Mouse (Mus musculus) skeletal muscle tissue, adult 2 months (tissue): ENCODE measurements at regions not wholly inside any gene's neighbourhood (a gene's known extent, or its start where the extent isn't known, plus 50 kb on each side); places are given as distances from the start of the nearest gene placed in this dataset.
"Not testable (repeated sequence)": the region's sequence is repeated elsewhere in the genome, so short reads cannot be mapped to it uniquely, and the experiment has no call there.

Experiments
- DNase-seq: peaks from one replicate; pipeline ENCODE4 v3.0.0-alpha.2; 2012; ENCODE audit warnings: low read depth, low spot score

DNA sequence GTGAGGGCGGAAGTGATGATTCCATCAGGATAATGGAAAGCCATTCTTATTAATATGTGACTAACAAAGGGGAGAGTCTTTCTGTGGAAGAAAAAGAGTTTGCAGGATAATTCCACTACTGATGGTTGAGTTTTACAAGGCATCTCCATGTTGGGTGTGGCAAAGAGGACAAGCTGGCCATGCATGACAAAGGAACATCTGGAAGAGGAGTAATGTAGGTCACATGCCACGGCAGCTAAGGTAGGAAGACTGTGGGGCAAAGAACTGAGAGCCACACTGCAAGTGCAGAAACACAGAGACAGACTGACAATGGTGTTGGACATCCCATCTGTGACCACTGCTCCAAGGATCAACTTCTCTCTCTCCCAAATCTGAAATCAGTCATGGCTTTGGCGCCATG is 196.4 kb upstream of the Gdi2 start:
- no peak for DNase-seq

DNA sequence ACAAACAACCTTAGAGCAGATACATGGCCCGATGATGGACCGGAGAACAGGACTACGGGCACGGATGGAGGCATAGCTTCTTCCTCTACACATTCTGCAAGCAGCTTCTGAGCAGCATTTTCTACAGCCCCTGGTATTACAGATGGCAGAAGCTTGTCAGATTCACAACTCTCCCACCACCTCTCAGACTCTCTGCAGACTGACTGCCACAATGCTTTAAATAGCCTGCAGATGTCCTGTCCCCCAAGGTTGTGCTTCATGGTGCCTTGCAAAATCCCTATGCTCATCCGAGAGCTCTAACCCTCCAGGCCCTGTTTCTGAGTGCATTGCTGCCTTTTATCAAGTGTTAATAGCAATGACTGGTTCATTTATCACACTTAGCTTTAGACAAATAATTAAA is 194.3 kb upstream of the Gdi2 start:
- DNase-seq = no peak

GRCm38 (mm10) chr13:3354912-3355311 is 183.0 kb upstream of the Gdi2 start:
- DNase-seq = not testable (repeated sequence)

DNA sequence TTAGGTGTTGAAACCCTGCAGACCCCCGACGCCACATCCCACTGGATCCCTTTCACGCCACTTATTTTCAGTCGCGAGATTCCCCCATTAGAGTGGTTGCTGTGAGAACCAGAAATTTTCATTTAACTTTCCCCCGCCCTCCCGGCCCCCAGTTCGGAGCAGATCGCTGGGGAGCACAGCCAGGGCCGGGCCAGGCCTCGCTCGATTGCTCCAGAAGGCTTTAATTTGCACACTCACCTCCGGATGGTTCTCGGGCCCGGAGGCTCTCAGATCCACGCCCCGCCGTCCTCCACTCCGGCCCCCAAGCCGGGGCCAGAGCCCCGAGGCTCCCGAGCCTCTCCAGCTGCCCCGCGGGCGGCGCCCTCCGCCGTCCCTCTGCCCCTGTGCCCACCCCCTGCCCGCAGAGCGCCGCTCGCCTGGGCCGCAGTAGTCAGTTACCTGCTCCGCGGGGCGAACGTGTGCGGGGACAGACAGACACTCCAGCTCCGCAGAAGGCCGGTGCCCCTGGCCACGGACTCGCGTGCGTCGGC is 179.7 kb upstream of the Gdi2 start:
- no peak for DNase-seq

- no peak for DNase-seq
Measured at GRCm38 (mm10) chr13:3358996-3359750, 178.7 kb upstream of the Gdi2 start.

- DNase-seq = not testable (repeated sequence)
Measured at GRCm38 (mm10) chr13:3359751-3360260, 178.1 kb upstream of the Gdi2 start.

- DNase-seq = no peak
Measured at GRCm38 (mm10) chr13:3360503-3361490, 177.1 kb upstream of the Gdi2 start.

DNA sequence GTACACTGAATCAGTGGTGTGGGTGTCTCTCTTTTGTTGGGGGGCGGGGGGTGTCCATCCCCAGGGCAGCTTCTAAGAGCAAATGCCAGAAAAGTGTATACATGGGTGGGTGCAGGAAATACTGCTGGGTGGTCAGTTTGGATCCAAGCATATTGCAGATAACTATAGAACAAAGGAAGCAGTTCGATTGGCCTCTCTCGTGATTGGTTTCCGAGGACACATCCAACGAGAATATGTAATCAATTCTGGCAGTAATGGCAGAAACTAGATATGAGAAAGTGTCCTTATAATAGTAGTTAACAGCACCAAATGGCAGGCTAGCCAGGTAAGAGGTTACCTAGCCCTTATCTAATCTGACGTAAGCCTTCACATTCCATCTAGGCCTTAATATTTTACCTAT is 165.2 kb upstream of the Gdi2 start:
- peak; percentile 29 for DNase-seq

- DNase-seq = peak; percentile 51
Measured at GRCm38 (mm10) chr13:3373522-3374220, 164.2 kb upstream of the Gdi2 start.

GRCm38 (mm10) chr13:3374796-3375195 is 163.1 kb upstream of the Gdi2 start:
- no peak for DNase-seq

DNA sequence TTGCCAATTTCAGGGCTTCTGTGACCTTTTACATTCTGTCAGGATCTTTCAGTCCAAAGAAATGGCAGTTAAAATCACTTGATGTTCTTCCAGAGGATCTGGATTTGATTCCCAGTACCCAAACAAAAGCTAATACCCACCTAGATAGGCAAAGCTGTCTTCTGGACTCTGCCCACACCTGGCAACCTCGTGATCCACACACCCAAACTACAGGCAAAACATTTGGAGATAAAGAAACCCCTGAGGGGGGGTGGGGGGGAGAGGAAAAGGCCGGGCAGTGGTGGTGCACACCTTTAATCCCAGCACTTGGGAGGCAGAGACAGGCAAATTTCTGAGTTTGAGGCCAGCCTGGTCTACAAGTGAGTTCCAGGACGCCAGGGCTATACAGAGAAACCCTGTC is 160.1 kb upstream of the Gdi2 start:
- DNase-seq = not testable (repeated sequence)

- DNase-seq = not testable (repeated sequence)
Measured at GRCm38 (mm10) chr13:3405783-3406182, 132.1 kb upstream of the Gdi2 start.

DNA sequence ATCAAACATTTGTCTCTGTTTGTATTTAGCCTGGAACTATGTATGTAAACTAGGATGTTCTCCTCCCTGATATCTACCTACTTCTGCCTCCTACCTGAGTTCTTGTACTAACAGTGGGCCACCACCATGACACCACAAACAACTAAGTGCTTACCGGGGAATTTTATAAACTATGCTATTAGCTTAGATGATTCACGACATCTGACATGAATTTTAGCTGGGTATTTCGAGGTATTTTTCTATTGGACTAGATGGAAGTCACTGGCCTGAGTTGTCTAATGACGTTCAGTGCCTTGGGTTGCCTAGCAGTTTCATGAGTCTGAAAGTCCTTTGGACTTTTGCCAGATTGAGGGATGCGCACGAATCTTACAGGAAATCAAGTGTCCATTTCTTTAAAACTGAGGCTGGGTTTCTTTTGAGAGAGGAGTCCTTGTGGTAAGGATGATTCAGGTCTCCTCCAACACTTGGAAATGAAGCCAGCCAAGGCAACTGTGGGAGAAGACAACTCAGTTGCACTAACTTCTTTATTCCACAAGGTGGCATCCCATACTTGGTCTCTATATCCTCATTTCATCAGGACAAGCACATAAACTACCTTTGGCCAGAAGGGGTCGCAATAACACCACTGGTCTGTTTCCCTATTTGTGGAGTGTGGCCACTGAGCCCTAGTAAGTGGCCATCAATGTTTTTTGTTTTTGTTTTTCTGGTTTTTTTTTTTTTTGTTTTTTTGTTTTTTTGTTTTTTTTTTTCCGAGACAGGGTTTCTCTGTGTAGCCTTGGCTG is 131.4 kb upstream of the Gdi2 start:
- DNase-seq = peak; percentile 44

DNA sequence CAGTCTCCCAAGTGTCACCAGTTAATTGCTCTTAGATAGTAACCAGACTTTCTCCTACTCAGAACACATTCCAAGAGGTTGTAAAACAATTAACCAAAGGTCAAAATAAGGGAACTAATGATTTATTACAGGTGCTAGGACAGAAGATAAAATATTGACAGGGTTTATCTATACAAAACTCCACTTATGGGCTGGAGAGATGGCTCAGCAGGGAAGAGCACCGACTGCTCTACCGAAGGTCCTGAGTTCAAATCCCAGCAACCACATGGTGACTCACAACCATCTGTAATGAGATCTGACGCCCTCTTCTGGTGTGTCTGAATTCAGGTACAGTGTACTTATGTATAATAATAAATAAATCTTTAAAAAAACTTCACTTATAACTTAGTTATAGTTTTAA is 127.6 kb upstream of the Gdi2 start:
- DNase-seq = not testable (repeated sequence)

DNA sequence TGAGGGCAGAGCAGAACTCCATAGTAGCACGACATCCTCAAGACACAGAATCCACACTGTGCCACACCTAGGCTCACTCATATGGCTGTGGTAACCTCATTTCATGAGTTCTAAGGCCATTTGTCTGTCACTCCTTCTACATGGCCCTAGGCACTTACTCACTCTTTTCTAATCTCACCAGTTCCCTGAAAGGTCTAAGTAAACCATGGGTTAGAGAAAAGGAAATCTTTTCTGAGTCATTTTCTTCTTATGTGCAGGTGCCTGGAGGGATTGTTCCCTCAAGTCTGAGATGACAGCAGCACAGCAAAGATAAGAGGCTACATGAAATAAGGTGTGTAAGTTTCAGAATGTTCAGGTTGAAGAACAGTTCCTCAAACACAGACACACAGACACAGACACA is 120.8 kb upstream of the Gdi2 start:
- no peak for DNase-seq

DNA sequence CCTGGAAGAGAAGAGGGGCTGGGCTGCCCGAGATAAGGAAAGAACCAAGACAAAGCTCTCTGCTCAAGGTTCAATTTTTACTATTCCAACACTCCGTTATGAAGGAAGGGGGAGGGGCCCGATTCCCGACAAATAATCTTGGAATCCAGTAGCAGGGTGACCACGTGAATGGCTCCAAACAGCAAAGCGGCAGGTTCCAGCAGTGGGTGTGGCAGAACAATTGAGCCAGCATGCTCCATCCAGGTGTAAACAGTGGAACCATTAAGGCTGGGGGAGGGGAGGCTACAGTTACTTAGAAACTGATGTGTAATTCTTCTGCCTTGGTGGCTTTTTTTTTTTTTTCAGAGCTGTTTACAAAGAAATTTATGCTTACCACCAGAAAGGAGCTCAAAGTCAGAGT is 82.5 kb upstream of the Gdi2 start:
- not testable (repeated sequence) for DNase-seq

DNA sequence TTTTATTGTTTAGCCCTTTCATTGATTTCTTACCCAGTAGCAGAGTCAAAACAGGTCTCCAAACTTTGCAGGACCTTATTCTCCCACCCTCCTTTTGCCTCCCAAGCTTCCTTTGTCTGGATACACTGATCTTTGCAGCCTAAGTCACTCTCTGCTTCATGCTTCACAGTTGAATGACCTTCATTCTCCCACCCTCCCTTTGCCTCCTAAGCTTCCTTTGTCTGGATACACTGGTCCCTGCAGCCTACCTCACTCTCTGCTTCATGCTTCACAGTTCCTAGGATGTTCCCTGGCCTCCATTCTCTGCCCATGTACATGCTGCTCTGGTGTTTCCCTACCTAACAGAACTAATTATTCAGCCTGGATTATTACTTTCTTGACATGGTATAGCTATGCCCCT is 61.0 kb upstream of the Gdi2 start:
- no peak for DNase-seq

DNA sequence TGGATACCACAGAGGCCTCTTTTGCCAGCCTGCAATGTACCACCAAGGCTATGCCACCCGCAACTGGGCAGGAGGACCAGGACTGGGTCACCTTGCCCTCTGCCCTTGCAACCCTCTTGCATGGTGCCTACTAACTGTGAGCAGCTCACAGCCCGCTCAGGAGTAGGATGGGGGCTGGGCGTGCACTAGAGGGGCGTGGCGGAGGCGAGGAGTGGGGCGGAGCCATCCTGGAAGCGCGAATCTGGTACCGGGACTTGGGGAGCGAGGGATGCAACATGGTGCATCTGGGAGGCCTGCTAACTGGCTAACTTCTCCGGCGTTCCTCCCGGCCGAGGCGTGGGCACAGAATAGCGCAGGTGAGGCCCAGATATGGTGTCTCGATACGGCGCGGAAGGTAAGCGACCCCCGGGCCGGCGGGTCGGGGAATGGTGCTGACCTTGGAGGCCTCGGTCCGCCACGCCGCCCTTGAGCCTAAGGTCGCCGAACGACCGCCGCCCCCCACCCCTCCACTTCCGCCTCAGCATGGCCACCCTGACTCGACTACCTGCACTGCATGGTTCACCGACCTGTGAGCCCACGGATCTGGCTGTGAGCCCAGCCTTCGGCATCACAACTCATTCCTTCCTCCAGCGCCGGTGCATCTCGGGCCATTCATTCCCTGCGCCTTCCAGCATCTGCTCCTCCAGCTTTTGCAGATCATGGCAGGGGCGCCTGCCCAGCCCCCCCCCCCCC is 59.7 kb upstream of the Gdi2 start:
- DNase-seq = no peak
